Mouse (Mus musculus): ENCODE results near the gene D130043K22Rik.

GRCm38 (mm10) chr13:24826116-24826515 is 18.8 kb upstream of the D130043K22Rik start:
- TF ChIP-seq TAL1 (IDR thresholded peaks at IDR 0.05; ENCODE audit: low read length) (no peak), GATA1 (IDR thresholded peaks at IDR 0.05; ENCODE audit: low read length) (no peak)

Measured in erythroblast, embryonic 14.5 days (primary cell).